Mouse (Mus musculus) left cerebral cortex, adult 2 months (tissue): ENCODE measurements at regions not wholly inside any gene's neighbourhood (a gene's known extent, or its start where the extent isn't known, plus 50 kb on each side); places are given as distances from the start of the nearest gene placed in this dataset.

Experiments used
- DNase-seq, 2 experiments: peaks; one replicate each; pipeline ENCODE4 v3.0.0; 2021 to 2022; ENCODE audit warnings: low spot score in 2 of 2, mixed read lengths in 1 of 2; ENCODE audit errors: extremely low spot score in 1 of 2
- H3K27ac ChIP-seq: fragments of 200-600 bp; 2 replicates; pipeline ENCODE4 v1.8.1; 2022
- H3K4me3 ChIP-seq: fragments of 200-600 bp; 2 replicates; pipeline ENCODE4 v1.8.1; 2022
- CTCF ChIP-seq: fragments of 200-600 bp; IDR thresholded peaks from 2 replicates; pipeline ENCODE4 v1.8.1; 2022; ENCODE audit warnings: antibody characterized with exemption, mild to moderate bottlenecking, moderate library complexity
- intact Hi-C: fragments of 180-260 bp; cut with DNase I; formaldehyde crosslinking; loops from one replicate; pipeline ENCODE4 v1.15.1; 2025

GRCm38 (mm10) chr3:37964083-37964482, 239.8 kb upstream of the Gm5148 start:
- intact Hi-C loops = loop anchor here (10.0 kb wide), 1 partner anchor 241 kb away; no protein-coding TSS in a partner anchor
- Histone ChIP-seq H3K4me3 (no peak overlapping the region), H3K27ac (no peak overlapping the region)
- no peak for TF ChIP-seq CTCF
- no peak for DNase-seq

GRCm38 (mm10) chr3:37962811-37963210, 238.5 kb upstream of the Gm5148 start:
- Histone ChIP-seq H3K27ac (no peak overlapping the region), H3K4me3 (no peak overlapping the region)
- TF ChIP-seq CTCF = no peak
- DNase-seq = no peak
- intact Hi-C loops = loop anchor here (10.0 kb wide), 1 partner anchor 242 kb away; no protein-coding TSS in a partner anchor

- DNase-seq = no peak
- no peak overlapping the region for H3K27ac ChIP-seq
- H3K4me3 ChIP-seq = no peak overlapping the region
- TF ChIP-seq CTCF = no peak
- intact Hi-C loops = loop anchor here (10.0 kb wide), 1 partner anchor 243 kb away; no protein-coding TSS in a partner anchor
Measured at GRCm38 (mm10) chr3:37962043-37962810, 237.9 kb upstream of the Gm5148 start.

DNA sequence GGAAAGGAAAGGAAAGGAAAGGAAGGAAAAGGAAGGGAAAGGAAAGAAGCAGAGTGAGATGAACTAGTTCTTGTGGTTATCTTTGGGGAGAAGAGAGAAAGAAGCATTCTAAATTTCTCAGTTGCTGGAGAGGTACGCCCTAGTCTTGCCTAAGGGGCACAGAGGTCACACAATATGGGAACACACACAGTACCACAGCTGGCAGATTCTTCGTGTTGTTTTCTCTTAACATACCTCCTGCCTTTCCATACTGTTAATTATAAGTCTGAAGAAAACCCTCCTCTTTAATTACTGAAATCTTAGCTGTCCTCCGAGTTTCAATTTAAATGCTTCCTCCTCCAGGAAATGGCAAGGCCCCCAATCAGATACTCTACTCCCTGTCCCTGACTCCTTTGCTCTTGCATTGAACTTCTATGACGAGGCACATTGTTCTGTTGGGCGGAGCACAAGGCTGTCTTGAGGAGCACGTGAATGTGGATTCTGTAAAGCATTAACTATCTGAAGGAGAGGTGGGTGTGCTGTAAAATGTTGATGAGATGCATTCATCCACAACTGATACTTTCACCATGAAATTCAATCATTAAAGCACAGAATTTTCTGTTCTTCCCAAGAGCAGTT, 234.2 kb upstream of the Gm5148 start:
- no peak for DNase-seq
- no peak overlapping the region for H3K27ac ChIP-seq
- H3K4me3 ChIP-seq = no peak overlapping the region
- TF ChIP-seq CTCF = no peak
- intact Hi-C loops = no loop called here

- intact Hi-C loops = no loop called here
- Histone ChIP-seq H3K27ac (no peak overlapping the region), H3K4me3 (no peak overlapping the region)
- DNase-seq = no peak
- TF ChIP-seq CTCF = no peak
Measured at GRCm38 (mm10) chr3:37956543-37956942, 232.3 kb upstream of the Gm5148 start.

- no peak overlapping the region for H3K27ac ChIP-seq
- peak; percentile 20 to 21 for DNase-seq
- no peak overlapping the region for H3K4me3 ChIP-seq
- peak; percentile 68 for TF ChIP-seq CTCF
- intact Hi-C loops = loop anchor here (2.0 to 5.0 kb wide), 2 partner anchors 312 to 481 kb away; no protein-coding TSS in a partner anchor
Measured at GRCm38 (mm10) chr3:37952891-37953290, 228.6 kb upstream of the Gm5148 start.

GRCm38 (mm10) chr3:37952251-37952650, 228.0 kb upstream of the Gm5148 start:
- Histone ChIP-seq H3K4me3 (no peak overlapping the region), H3K27ac (no peak overlapping the region)
- TF ChIP-seq CTCF = no peak
- no peak for DNase-seq
- intact Hi-C loops = loop anchor here (2.0 to 5.0 kb wide), 2 partner anchors 311 to 480 kb away; no protein-coding TSS in a partner anchor

DNA sequence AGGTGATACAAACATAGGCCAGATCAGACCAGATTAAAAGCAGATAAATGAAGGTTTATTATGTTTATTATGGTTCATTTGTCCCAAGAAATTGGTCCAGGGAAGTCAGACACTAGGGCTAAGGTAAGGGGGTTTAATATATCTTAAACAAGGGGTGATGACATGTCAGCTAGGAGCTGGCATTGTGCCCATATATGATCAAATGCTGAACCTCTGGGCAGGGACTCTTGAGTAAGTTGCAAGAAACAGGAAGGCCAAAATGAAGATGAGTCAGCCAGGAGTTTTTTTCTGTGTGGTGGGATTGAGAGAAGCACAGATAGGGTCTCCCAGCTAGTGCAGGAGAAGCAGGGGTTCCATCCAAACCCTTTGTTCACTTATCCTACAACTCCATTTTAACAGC, 219.4 kb upstream of the Gm5148 start:
- DNase-seq = no peak
- no peak for TF ChIP-seq CTCF
- H3K4me3 ChIP-seq = no peak overlapping the region
- intact Hi-C loops = no loop called here
- H3K27ac ChIP-seq = no peak overlapping the region

- H3K27ac ChIP-seq = no peak overlapping the region
- H3K4me3 ChIP-seq = no peak overlapping the region
- no peak for DNase-seq
- intact Hi-C loops = no loop called here
- TF ChIP-seq CTCF = no peak
Measured at GRCm38 (mm10) chr3:37940016-37940415, 215.7 kb upstream of the Gm5148 start.

DNA sequence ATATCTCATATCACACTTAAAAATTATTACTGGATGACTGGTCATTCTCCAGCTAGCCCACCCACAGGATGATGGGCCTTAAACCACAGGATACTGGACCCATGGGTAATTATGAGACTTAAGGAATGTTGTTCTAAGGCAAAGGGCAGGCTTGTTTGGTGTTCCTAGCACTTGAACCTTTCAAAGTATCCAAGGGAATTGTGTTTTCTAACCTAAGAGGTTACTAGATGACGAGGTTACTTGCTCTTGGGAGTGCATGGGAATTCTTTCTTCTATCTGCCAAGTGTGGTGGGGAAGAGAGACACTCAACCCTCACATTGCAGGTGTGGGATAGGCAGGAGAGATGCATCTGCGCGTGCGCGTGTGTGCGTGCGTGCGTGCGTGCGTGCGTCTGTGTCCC, 214.6 kb upstream of the Gm5148 start:
- no peak for TF ChIP-seq CTCF
- no peak overlapping the region for H3K27ac ChIP-seq
- no peak for DNase-seq
- intact Hi-C loops = no loop called here
- H3K4me3 ChIP-seq = no peak overlapping the region

DNA sequence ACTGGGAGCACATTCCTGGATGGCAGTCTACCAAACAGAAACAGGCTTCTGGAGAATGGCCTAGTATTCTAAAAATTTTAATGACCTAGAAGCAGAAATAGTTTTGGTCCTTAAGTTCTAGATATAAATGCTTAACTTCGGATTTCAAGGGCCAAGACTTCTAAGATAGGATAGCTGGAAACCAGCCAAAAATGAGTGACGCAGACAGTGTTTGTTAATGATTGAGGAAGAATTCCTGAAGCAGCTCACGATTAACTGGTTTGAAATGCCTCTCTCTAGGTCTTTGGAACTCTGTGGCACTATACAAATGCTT, 213.9 kb upstream of the Gm5148 start:
- TF ChIP-seq CTCF = no peak
- intact Hi-C loops = no loop called here
- Histone ChIP-seq H3K4me3 (no peak overlapping the region), H3K27ac (no peak overlapping the region)
- DNase-seq = no peak

DNA sequence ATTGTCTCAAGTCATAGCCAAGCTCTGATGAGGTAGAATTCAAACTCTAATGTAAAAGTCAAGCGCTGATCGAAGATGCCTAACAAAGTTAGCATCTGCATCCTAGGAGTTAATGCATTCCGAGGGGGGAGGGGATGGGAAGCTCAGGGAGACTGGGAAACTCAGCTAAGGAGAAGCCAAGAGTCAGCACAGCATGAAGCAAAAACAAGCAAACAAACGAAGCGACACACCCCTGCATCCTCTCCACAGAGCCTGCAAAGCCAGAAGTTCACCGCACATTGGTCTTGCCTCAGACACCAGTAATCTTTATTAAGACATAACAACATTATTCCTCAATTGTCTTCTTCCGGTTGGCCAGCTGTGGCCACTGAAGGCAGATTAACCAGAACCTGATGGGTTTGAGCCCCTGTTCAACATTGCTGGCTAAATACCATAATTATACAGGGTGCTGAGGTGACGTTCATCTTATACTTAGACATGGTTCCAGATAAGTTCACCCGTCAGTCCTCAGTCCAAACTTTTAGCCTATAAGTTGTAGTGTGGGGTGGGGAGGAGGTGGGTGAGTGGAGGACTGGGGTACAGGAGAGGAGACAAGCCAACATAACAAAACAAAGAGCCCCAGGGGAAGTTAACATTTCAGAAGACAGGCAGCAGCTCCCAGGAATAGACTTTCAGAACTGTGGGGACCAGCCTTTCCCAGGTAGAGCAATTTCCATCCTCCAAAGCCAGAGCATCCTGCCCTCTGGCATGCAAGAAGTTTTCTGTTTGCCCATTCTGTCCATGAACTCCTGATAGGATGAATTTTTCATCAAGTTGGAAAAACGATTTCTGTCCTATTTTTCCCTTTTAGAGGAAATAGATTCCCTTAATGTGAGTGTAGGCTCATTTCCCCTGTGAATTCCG, 213.3 kb upstream of the Gm5148 start:
- no peak for TF ChIP-seq CTCF
- H3K27ac ChIP-seq = no peak overlapping the region
- intact Hi-C loops = no loop called here
- DNase-seq = no peak
- H3K4me3 ChIP-seq = no peak overlapping the region
